ENCODE assay signal across 9 mouse cellular contexts in the genomic region with DNA sequence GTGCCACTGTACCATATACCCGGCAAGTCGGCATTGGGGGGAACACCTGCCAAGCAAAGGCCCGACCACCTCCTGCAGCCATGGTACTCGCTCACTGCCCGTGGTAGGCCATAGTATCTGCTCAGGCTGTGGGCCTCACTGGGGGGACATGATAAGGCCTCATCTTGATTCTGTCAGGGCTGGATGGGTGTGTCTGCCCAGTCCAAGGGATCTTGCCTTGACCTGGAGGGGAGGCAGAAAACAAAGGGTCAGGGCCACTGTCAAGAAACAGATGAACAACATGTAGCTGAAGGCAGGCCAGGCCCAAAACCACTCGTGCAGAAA. TPM values are rescaled to one million over a fixed set of nuclear protein-coding genes. Genes with fewer than 3 reads are reported as not detected.
A peak's percentile ranks its signal among the peaks of the same experiment; 100 is the strongest.
DNase-seq lines count a peak whose midpoint lies in the region; ATAC-seq and TF ChIP-seq lines count a peak whose summit lies in the region.
"Had no signal": no experiment of that assay in that cellular context is flagged by ENCODE, and none has a peak within 500 bp of the region (broad histone marks: within the 10 kb centered on the region; RNA-seq: fewer than 3 reads in every experiment).

No protein-coding gene starts in this region.

- TF ChIP-seq CTCF in hindbrain, postnatal 0 days (IDR thresholded peaks at IDR 0.05; ENCODE audit: low read depth): no peak
- TF ChIP-seq CTCF in lung, adult 2 months (IDR thresholded peaks at IDR 0.05; ENCODE audit: insufficient read depth, low read length): no peak

- no peaks in the 10 kb centered on the region for H3K9me3 ChIP-seq in heart, embryonic 14.5 days (ENCODE audit: control insufficient read depth, low read length)
- no peaks in the 10 kb centered on the region for H3K9me3 ChIP-seq in embryonic facial prominence, embryonic 12.5 days
- H3K9me3 ChIP-seq in hindbrain, postnatal 0 days (ENCODE audit: low read length): no peaks in the 10 kb centered on the region
- no peaks in the 10 kb centered on the region for H3K9me3 ChIP-seq in midbrain, embryonic 12.5 days

- peaks cover 26% of the 10 kb centered on the region for H3K36me3 ChIP-seq in heart, embryonic 14.5 days (ENCODE audit: control insufficient read depth, insufficient read depth, low read length)
- peaks cover 14% of the 10 kb centered on the region for H3K36me3 ChIP-seq in embryonic facial prominence, embryonic 12.5 days
- peaks cover 5% of the 10 kb centered on the region; the same call in 1 of the 2 replicates for H3K36me3 ChIP-seq in hindbrain, postnatal 0 days (ENCODE audit: insufficient read depth, low read length)
- H3K36me3 ChIP-seq in midbrain, embryonic 12.5 days: peaks cover 17% of the 10 kb centered on the region

- no peak for ATAC-seq in heart, embryonic 14.5 days (ENCODE audit: insufficient number of reproducible peaks, insufficient read depth, low FRiP score, low read depth)
- ATAC-seq in embryonic facial prominence, embryonic 12.5 days (ENCODE audit: insufficient number of reproducible peaks, insufficient read depth, low FRiP score, low TSS enrichment): no peak
- ATAC-seq in hindbrain, postnatal 0 days: no peak
- no peak for ATAC-seq in midbrain, embryonic 12.5 days (ENCODE audit: low FRiP score, low read depth)

- WGBS in heart, embryonic 14.5 days: 44% methylated on average over 6 of the region's 6 CpGs
- WGBS in embryonic facial prominence, embryonic 12.5 days: 85% methylated on average over 6 of the region's 6 CpGs
- WGBS in hindbrain, postnatal 0 days: 73% methylated on average over 6 of the region's 6 CpGs
- WGBS in midbrain, embryonic 12.5 days: 81% methylated on average over 6 of the region's 6 CpGs
- WGBS in lung, adult 2 months: 86% methylated on average over 6 of the region's 6 CpGs

- TF ChIP-seq POLR2A in lung, adult 2 months (IDR thresholded peaks at IDR 0.05; ENCODE audit: borderline replicate concordance, extremely low read depth, low read depth, low read length): no peak

- H3K27ac ChIP-seq in heart, embryonic 14.5 days (replicated peaks in 1 of 2; ENCODE audit: control insufficient read depth in 1 of 2, insufficient read depth in 1 of 2, low read depth in 2 of 2, low read length in 2 of 2): peak overlapping the region; percentile 93 to 96
- H3K27ac ChIP-seq in embryonic facial prominence, embryonic 12.5 days: peak overlapping the region; percentile 83
- peak overlapping the region; percentile 74 for H3K27ac ChIP-seq in hindbrain, postnatal 0 days
- H3K27ac ChIP-seq in midbrain, embryonic 12.5 days (replicated peaks): peak overlapping the region; percentile 95

- intact Hi-C loops in heart, postnatal 25 days (cut with DNase I): loop anchor here (5.0 kb wide), 1 partner anchor 54 kb away; no protein-coding TSS in a partner anchor

- no peaks in the 10 kb centered on the region for H3K27me3 ChIP-seq in heart, embryonic 14.5 days (ENCODE audit: control insufficient read depth, insufficient read depth, low read length)
- H3K27me3 ChIP-seq in embryonic facial prominence, embryonic 12.5 days: no peaks in the 10 kb centered on the region
- no peaks in the 10 kb centered on the region for H3K27me3 ChIP-seq in hindbrain, postnatal 0 days (ENCODE audit: insufficient read depth, low read length)
- H3K27me3 ChIP-seq in midbrain, embryonic 12.5 days: no peaks in the 10 kb centered on the region

- H3K4me1 ChIP-seq in heart, embryonic 14.5 days (ENCODE audit: control insufficient read depth in 2 of 2, insufficient read depth in 2 of 2, low read length in 2 of 2): peaks cover 24 to 38% of the 10 kb centered on the region in 2 experiments
- peaks cover 38% of the 10 kb centered on the region for H3K4me1 ChIP-seq in embryonic facial prominence, embryonic 12.5 days
- peaks cover 27% of the 10 kb centered on the region for H3K4me1 ChIP-seq in hindbrain, postnatal 0 days (ENCODE audit: insufficient read depth, low read length)
- peaks cover 49% of the 10 kb centered on the region for H3K4me1 ChIP-seq in midbrain, embryonic 12.5 days
- H3K4me1 ChIP-seq in lung, adult 2 months (ENCODE audit: control insufficient read depth, insufficient read depth, low read length): no peaks in the 10 kb centered on the region

- DNase-seq in heart, postnatal 25 days (ENCODE audit: low spot score): no peak
- DNase-seq in hindbrain, postnatal 0 days (ENCODE audit: low spot score): no peak
- no peak for DNase-seq in thymus, postnatal 4 days
- DNase-seq in MN1 (ENCODE audit: low spot score): no peak
- no peak for DNase-seq in lung, adult 2 months
- DNase-seq: lung, postnatal 36 days had no signal

- H3K9ac ChIP-seq in heart, embryonic 14.5 days (ENCODE audit: low read length): peak overlapping the region; percentile 83
- H3K9ac ChIP-seq in embryonic facial prominence, embryonic 12.5 days: no peak overlapping the region
- H3K9ac ChIP-seq in hindbrain, postnatal 0 days (replicated peaks; ENCODE audit: low read length): peak overlapping the region; percentile 4; the same call in 1 of the 2 replicates
- H3K9ac ChIP-seq in midbrain, embryonic 12.5 days (replicated peaks): peak overlapping the region; percentile 26

- peak overlapping the region; percentile 65 to 82 for H3K4me3 ChIP-seq in heart, embryonic 14.5 days (ENCODE audit: control insufficient read depth in 1 of 2, insufficient read depth in 1 of 2, low read depth in 1 of 2, low read length in 2 of 2)
- peak overlapping the region; percentile 53 for H3K4me3 ChIP-seq in embryonic facial prominence, embryonic 12.5 days
- H3K4me3 ChIP-seq in hindbrain, postnatal 0 days (ENCODE audit: low read length): 0 out of 2 replicates have a peak overlapping the region, but pooled peaks have one; percentile 56
- H3K4me3 ChIP-seq in midbrain, embryonic 12.5 days: peak overlapping the region; percentile 61
- H3K4me3 ChIP-seq in lung, adult 2 months (replicated peaks; ENCODE audit: extremely low read depth, low read depth, low read length): no peak overlapping the region

- peak overlapping the region; percentile 85 for H3K4me2 ChIP-seq in heart, embryonic 14.5 days (ENCODE audit: low read length)
- H3K4me2 ChIP-seq in embryonic facial prominence, embryonic 12.5 days (replicated peaks): peak overlapping the region; percentile 65
- H3K4me2 ChIP-seq in hindbrain, postnatal 0 days (ENCODE audit: low read depth, low read length): peak overlapping the region; percentile 79
- peak overlapping the region; percentile 91 for H3K4me2 ChIP-seq in midbrain, embryonic 12.5 days (replicated peaks)

RNA-seq across cellular contexts. Expression of a gene that starts 9.2 kb away (rescaled TPM):
- 31.0 and 31.9 TPM in 2 replicates for polyA plus RNA-seq in heart, embryonic 14.5 days (2014; fragmentation: Nextera tagmentation; extraction: Ambion mirVana)
- 10 to 100 TPM; 25.8 to 26.4 TPM for total RNA-seq in heart, postnatal 25 days (2021)
- 53.1 and 58.3 TPM in 2 replicates for polyA plus RNA-seq in embryonic facial prominence, embryonic 12.5 days (2016; fragmentation: Nextera tagmentation; extraction: Ambion mirVana)
- 32.9 and 37.2 TPM in 2 replicates for total RNA-seq in hindbrain, postnatal 0 days (2014; rRNA removed)
- 46.9 and 55.9 TPM in 2 replicates for polyA plus RNA-seq in hindbrain, postnatal 0 days (2015; fragmentation: Nextera tagmentation; extraction: Ambion mirVana)
- 51.4 and 52.6 TPM in 2 replicates for polyA plus RNA-seq in midbrain, embryonic 12.5 days (2016; fragmentation: Nextera tagmentation; extraction: Ambion mirVana)
- polyA plus RNA-seq in lung, adult 2 months (2012; rRNA removed): 26.8 and 27.2 TPM in 2 replicates

RNA-seq across cellular contexts. Expression of a gene that starts 10.2 kb away (rescaled TPM):
- polyA plus RNA-seq in heart, embryonic 14.5 days (2014; fragmentation: Nextera tagmentation; extraction: Ambion mirVana): 87.0 and 94.7 TPM in 2 replicates
- total RNA-seq in heart, postnatal 25 days (2021): 10 to 100 TPM in 1 of 2 experiments, 1 to 10 TPM in 1; 9.5 to 10.1 TPM
- 44.5 and 46.0 TPM in 2 replicates for polyA plus RNA-seq in embryonic facial prominence, embryonic 12.5 days (2016; fragmentation: Nextera tagmentation; extraction: Ambion mirVana)
- 62.6 and 72.8 TPM in 2 replicates for total RNA-seq in hindbrain, postnatal 0 days (2014; rRNA removed)
- 44.9 and 46.5 TPM in 2 replicates for polyA plus RNA-seq in hindbrain, postnatal 0 days (2015; fragmentation: Nextera tagmentation; extraction: Ambion mirVana)
- polyA plus RNA-seq in midbrain, embryonic 12.5 days (2016; fragmentation: Nextera tagmentation; extraction: Ambion mirVana): 60.7 and 72.1 TPM in 2 replicates
- 108 and 109 TPM in 2 replicates for polyA plus RNA-seq in lung, adult 2 months (2012; rRNA removed)

RNA-seq across cellular contexts. Expression of a gene that starts 14.8 kb away (rescaled TPM):
- polyA plus RNA-seq in heart, embryonic 14.5 days (2014; fragmentation: Nextera tagmentation; extraction: Ambion mirVana): not detected in 2 replicates
- not detected for total RNA-seq in heart, postnatal 25 days (2021)
- not detected in 2 replicates for polyA plus RNA-seq in embryonic facial prominence, embryonic 12.5 days (2016; fragmentation: Nextera tagmentation; extraction: Ambion mirVana)
- total RNA-seq in hindbrain, postnatal 0 days (2014; rRNA removed): not detected in 2 replicates
- not detected in 2 replicates for polyA plus RNA-seq in hindbrain, postnatal 0 days (2015; fragmentation: Nextera tagmentation; extraction: Ambion mirVana)
- not detected in 2 replicates for polyA plus RNA-seq in midbrain, embryonic 12.5 days (2016; fragmentation: Nextera tagmentation; extraction: Ambion mirVana)
- polyA plus RNA-seq in lung, adult 2 months (2012; rRNA removed): not detected in 2 replicates

RNA-seq across cellular contexts. Expression of a gene that starts 22.8 kb away (rescaled TPM):
- polyA plus RNA-seq in heart, embryonic 14.5 days (2014; fragmentation: Nextera tagmentation; extraction: Ambion mirVana): 0.73 and 0.88 TPM in 2 replicates
- not detected for total RNA-seq in heart, postnatal 25 days (2021)
- polyA plus RNA-seq in embryonic facial prominence, embryonic 12.5 days (2016; fragmentation: Nextera tagmentation; extraction: Ambion mirVana): 1.4 and 2.0 TPM in 2 replicates
- total RNA-seq in hindbrain, postnatal 0 days (2014; rRNA removed): 0.97 and 1.2 TPM in 2 replicates
- 1.7 TPM in 2 replicates for polyA plus RNA-seq in hindbrain, postnatal 0 days (2015; fragmentation: Nextera tagmentation; extraction: Ambion mirVana)
- polyA plus RNA-seq in midbrain, embryonic 12.5 days (2016; fragmentation: Nextera tagmentation; extraction: Ambion mirVana): 1.3 and 1.7 TPM in 2 replicates
- not detected in 2 replicates for polyA plus RNA-seq in lung, adult 2 months (2012; rRNA removed)

RNA-seq across cellular contexts. Expression of a gene that starts 28.4 kb away (rescaled TPM):
- polyA plus RNA-seq in heart, embryonic 14.5 days (2014; fragmentation: Nextera tagmentation; extraction: Ambion mirVana): 38.9 and 41.5 TPM in 2 replicates
- 100 to 1,000 TPM; 354 to 360 TPM for total RNA-seq in heart, postnatal 25 days (2021)
- polyA plus RNA-seq in embryonic facial prominence, embryonic 12.5 days (2016; fragmentation: Nextera tagmentation; extraction: Ambion mirVana): 51.3 and 58.5 TPM in 2 replicates
- 77.5 and 99.8 TPM in 2 replicates for total RNA-seq in hindbrain, postnatal 0 days (2014; rRNA removed)
- polyA plus RNA-seq in hindbrain, postnatal 0 days (2015; fragmentation: Nextera tagmentation; extraction: Ambion mirVana): 16.0 and 18.6 TPM in 2 replicates
- 42.2 and 44.0 TPM in 2 replicates for polyA plus RNA-seq in midbrain, embryonic 12.5 days (2016; fragmentation: Nextera tagmentation; extraction: Ambion mirVana)
- 189 and 231 TPM in 2 replicates for polyA plus RNA-seq in lung, adult 2 months (2012; rRNA removed)
